Mouse (Mus musculus): Measurements from ENCODE around the gene Unc119. TPM values are rescaled to one million over a fixed set of nuclear protein-coding genes. Genes with fewer than 3 reads are reported as not detected.
A peak's percentile ranks its signal among the peaks of the same experiment; 100 is the strongest.

Gene Unc119
- total RNA-seq, 2 experiments from 2014 or later, result 18.5 to 41.0 TPM

DNA sequence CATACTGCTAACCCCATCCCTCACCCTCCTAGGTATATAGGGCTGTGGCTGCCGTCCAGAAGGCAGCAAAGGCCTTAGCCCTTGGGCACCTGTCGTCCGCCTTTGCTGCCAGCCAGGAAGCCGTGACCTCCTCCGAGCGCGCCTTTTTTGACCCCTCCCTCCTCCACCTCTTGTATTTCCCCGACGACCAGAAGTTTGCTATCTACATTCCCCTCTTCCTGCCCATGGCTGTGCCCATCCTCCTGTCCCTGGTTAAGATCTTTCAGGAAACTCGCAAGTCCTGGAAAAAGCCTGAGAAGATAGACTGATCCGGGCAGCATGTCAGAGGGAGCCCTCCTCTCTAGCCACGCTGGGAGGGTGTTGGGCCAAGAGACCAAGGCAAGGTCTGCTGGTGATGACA is 1.6 kb upstream of the Unc119 start:
- no peak for ATAC-seq (replicated peaks; ENCODE audit: poor library complexity, severe bottlenecking)

DNA sequence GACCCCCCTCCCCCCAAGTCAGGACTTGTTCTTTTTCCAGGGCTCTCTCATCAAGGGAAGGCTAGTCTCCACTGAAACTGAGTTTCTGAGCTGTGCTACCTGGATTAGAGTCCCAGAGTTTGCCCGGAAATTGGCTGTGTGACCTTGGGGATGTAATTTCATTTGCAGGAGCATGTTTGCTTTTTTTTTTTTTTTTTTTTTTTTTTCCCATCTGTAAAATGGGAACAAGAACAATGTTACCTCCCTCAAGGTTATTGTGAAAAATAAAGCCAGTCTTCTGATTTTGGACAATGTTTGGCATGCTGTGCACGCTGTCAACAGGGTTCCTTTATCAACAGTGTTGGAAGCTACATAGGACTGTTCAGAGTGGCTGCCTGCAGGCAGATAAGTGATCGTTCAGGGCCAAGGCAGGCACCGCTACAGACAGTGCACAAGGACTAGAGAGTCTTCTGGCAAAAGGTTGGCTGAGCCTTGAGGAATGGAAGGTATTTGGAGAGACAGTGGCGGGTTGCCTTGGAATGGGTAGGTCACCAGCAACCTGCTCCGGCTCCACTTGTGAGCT is 1.1 kb downstream of the Unc119 start:
- no peak for ATAC-seq (replicated peaks; ENCODE audit: poor library complexity, severe bottlenecking)

DNA sequence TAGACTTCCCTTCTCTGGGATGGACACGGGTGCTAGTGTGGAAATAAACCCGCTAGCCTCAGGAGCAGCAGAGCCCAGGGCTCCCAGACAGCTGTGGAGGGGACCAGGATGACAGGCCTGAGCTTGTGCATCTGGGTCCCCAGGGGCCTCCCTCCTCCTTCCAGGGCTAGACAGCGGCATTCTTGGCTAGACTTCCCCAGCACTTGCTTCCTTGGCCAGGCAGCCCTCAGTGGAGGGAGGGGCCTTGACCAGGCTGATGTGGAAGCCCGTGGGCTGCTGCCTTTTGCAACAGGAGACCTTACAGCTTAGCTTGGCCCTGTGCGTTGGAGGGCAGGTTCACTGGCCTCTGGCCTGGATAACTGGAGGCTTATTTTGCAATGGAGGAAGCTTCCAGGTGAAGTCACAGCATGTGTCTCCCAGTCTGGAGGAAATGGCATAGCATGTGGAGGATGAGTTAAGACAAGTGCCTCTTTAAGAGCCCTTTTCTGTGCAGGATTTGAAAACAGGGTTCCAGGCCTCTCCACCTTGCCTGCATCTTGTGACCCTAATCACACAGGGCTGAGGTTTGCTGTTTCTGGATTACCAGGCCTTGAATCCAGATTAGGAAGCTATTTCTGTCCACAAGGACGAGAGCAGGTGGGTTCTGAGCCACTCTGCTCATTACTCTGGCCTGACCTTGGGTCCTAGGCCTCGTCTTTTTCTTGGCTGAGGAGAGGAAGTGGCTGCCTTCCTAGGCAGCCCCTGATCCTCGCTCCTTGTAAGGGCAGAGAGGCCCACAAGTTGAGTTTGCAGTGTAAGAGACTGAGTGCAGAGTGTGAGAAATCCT is 1.8 kb downstream of the Unc119 start:
- peak; percentile 24 for ATAC-seq (replicated peaks; ENCODE audit: poor library complexity, severe bottlenecking)

DNA sequence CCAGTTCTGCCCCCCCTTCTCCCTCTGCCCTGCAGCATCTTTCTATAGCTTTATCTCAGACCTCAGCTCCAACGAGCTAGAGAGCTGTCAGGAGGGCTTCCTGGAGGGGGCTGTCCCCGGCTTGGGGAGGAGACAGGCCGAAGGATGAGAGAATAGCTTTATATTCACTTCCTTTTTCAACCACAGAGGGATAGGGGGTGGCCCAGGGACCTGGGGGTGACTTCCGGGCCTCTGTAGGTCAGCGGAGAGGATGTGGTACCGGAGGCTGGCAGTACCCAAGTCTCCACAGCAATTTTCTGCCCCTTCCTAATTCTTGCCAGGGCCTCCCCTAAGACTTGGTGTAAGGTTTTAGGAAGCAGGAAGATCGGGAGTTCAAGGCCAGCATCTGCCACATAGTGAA is 2.5 kb downstream of the Unc119 start:
- peak; percentile 68 for ATAC-seq (replicated peaks; ENCODE audit: poor library complexity, severe bottlenecking)

DNA sequence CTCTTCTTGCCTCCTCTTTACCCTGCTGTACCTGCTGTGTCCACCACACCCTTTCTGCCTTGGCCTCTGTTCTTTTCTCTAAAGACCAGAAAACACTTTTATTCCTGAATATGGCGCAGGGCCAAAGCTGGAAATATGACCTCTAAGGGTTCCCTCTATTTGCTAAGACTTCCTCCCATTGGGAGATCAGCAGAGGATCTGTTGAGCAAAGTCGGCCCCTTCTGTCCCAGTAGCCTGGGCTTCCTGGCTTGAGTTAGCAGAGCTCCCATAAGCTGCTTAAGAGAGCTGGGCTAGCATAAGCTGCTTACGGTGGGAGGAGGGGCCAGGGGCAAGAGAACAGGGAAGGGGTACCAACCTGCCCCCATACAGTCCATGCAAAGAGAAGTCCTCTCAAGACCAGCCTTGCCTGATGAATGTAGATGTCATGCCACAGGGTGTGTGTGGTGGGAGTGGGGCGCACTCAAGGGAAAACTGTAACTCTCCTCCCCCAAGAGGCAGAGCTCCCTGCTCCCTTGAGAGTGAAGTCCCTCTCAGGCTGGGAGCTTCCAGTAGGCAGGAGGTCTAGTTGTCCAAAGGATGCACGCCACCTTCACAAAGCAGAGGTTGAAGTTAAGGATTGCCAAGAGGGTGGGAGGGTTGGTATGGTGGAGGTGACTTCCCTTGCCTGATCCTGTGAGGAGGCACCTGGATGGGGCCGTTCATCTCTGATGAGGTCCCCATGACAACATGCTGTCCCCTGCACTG is 3.2 kb downstream of the Unc119 start:
- no peak for ATAC-seq (replicated peaks; ENCODE audit: poor library complexity, severe bottlenecking)

DNA sequence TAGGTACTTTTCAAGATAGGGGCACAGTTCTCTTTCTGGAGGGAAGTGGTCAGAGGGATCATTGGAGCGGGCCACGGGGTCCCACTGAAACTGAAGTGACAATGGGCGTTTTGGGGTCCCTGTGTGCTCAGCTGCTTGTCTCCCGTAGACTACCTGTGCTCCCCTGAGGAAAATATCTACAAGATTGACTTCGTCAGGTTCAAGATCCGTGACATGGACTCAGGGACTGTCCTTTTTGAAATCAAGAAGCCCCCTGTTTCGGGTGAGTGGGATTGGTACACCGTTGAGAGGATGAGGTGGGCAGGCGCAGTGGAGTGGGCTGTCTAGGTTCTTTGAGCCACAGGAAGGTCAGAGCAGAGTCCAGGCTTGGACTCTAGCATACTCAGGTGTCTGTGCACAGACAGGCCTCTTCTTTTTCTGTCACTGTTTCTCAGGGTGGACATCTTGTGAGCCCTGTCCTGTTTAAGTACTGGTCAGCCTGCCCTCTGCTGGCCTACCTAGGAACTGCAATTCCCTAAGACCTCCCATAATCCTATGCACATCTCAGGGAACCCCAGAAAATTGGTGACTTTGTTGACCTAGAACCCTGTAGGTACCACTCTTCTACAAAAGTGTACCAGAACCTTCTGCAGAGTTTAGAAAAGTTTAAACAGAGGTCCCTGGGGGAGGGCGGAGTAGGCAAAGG is 3.9 kb downstream of the Unc119 start:
- no peak for ATAC-seq (replicated peaks; ENCODE audit: poor library complexity, severe bottlenecking)

DNA sequence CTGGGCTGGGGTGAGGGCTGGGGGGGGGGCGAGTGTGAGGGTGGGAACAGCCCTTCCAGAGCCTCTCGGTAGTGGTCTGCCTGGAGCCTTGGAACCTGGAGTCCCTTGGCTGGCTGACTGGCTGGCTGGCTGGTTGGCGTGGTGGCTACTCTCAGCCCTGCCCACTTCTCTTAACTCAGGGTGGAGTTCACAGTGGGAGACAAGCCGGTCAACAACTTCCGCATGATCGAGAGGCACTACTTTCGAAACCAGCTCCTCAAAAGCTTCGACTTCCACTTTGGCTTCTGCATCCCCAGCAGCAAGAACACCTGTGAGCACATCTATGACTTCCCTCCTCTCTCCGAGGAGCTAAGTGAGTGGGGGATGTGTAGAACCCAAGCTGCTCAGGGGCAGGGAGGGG is 4.6 kb downstream of the Unc119 start:
- peak; percentile 23 for ATAC-seq (replicated peaks; ENCODE audit: poor library complexity, severe bottlenecking)

DNA sequence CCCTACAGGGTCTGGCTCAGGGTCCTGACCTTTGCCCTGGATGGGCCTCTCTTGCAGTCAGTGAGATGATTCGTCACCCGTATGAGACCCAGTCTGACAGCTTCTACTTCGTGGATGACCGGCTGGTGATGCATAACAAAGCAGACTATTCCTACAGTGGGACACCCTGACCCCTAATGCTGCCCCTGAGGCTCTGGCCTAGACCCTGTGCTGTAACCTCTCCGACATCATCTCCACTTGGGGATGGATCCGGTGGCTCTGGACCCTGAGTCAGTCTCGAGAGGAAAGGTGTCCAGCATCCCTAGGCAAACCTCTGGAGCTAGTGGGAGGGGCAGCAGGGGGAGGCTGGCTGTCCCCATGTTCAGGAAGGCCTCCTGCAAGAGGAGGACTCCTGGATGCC is 5.2 kb downstream of the Unc119 start:
- ATAC-seq (replicated peaks; ENCODE audit: poor library complexity, severe bottlenecking), result no peak

DNA sequence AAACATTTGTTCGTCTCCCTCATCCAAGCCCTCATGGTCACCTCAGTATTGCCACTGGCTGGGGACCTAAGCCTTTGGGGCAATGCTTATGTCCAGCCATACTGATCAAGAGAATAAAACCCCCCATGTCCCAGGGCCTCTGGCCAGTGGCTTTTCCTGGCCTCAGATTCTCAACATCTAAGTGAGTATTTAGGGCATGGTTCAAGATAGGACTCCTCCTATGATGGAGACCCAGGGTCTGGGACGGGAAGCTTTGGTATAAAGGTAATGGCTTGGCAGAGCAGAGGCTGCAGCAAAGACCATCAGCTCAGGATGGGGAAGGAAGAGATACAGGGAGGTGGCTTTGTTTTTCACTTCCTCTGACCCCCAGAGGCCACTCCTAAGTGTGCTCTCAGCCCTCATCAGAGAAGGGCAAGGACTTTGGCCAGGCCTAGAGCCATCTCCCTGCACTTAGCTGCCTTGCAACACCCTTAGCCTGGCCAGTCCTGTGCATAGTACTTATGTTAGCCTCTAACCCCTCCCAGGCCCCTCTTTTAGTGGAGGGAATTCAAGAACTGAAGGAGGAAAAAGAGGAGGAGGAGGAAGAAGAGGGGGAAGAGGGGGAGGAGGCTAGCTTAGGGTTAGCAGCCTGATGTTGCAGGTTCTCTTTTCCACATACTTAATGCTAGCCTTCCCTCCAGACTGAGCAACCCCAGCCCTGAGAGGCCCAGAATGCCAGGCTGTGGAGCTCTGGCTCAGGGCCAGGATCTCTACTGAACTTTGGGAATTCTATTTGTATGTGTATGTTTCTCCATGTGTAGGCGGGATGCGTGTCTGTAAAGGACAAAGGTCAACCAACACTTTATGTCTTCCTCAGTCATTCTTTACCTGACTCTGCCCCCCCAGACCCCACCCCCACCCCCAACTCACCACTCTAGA is 6.4 kb downstream of the Unc119 start:
- ATAC-seq (replicated peaks; ENCODE audit: poor library complexity, severe bottlenecking), result peak; percentile 26

DNA sequence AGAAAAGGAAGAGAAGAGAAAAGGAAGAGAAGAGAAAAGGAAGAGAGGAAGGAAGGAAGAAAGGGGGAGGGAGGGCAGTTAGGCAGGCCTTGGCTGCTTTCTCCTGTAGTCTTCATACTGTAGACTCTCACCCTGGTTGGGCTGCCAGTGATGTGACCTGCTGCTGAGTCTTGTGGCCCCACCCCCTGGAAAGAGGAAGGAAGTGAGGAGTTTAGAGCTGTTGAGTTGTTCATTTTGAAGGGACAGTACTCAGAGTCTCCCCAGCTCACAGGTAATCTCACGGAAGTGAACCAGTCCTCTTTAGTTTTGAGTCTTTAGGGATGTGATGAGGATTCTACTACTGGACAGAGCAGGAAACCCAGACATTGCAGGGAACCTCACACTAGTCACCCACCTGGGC is 9.8 kb downstream of the Unc119 start:
- ATAC-seq (replicated peaks; ENCODE audit: poor library complexity, severe bottlenecking), result peak; percentile 66

DNA sequence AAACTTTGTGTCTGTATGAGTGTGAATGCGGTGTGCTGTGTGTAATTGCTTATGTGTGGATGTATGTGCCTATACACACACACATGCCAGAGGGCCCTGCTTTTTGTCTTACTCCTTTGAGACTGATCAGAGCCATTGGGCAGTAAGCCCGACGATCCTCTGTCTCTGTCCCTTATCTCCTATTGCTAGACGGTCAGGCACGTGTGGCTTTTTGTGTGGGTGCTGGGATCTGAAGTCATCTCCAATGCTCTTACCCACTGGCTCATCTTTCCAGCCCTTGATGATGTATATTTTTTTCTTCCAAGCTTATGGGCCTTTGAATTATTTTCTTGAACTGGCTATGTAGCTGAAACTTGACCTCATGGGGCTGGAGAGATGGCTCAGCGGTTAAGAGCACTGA is 11.6 kb downstream of the Unc119 start:
- ATAC-seq (replicated peaks; ENCODE audit: poor library complexity, severe bottlenecking), result no peak

DNA sequence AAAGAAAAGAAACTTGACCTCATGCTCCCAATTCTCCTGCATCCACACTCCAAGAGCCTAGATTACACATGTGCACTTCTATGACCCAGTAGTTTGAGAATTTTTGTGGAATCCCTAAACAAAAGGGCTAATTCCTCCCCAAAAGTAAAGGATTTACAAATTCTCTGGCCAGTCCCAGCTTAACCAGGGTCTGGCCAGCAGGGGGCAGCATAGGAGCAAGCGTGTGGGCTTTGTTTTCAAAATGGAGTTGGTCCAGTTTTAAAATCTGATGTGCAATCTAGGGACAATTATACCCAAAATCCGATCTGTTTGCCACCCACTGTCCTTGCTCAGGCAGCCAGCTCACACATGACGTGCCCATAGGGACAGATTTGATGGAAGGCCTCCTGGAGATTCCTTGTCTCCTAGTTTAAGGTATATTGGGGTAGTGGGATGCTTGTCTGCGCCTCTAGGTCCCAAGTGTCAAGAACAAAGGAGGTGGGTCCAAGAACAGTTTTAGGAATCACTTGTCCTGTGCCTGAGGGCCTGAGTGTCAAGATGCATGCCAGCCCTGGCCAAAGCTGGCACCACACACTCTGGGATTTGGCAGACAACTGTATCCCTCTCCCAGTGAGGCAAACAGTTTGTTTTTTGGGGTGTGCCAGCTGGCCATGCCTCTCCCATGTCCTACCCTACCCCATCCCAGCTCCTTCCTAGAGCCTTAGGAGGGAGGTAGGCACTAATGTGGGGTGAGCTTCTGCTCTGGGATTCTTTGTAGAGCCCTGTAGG is 12.4 kb downstream of the Unc119 start:
- no peak for ATAC-seq (replicated peaks; ENCODE audit: poor library complexity, severe bottlenecking)

DNA sequence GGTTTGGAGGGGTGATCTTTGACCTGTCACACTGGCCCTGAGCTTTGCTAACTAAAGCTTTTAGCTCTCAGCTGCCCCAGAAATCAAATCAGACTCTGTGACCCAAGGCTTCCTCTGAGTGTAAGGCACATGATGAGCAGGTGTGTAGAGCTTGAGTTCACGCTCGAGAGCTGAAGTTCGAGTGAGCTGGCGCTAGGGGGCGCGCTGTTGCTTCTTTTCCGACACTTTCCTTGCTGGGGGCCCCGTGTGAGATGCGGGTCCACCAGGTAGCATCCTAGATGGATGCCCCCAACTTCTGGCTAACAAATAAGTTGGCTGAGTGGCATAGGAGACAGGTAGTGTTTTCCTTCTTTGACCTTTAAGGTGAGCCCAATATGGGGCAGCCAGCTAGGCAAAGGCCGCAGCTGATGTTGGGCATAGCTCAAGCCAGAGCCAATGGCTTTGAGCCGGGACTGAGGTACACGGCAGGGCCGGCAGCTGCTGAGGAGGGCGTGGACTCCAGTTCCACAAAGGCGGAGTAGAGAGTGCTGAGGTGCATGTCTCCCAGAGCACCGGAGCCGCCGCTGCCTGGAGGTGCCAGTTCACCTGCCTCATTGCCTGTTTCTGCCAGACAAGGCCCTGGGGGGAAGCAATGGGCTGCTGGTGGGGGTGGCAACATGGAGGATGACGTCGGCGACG is 15.2 kb downstream of the Unc119 start:
- peak; percentile 31 for ATAC-seq (replicated peaks; ENCODE audit: poor library complexity, severe bottlenecking)

DNA sequence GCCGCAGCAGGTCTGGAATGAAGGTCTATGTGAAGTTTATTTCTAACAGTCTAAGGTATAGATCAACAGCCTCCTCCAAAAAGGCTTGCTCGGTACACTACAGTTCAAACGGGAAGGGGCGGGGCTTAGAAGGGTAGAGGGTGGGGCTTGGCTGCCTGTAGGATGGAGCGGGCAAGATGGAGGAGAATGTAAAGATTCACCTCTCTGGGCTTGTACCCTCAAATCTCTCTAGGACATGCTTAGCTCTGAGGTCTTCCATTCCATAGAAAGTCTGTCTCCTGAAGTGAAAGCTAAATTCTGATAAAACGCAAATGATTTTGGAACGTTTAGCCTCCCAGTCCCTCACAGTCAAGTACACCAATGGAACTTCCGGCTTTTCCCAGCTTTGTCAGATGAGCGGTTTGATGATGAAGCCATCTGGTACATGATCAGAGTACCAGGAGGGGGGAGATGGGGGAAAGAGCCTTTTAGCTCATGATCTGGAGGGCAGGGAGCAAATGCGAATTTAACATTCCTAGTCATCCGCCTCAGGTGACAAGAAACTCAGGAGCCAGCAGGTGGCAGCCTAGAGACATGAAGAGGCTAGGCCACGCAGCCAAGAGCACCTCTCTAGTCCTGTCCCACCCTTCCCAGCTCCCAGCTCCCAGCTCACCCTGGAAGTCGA is 17.0 kb downstream of the Unc119 start:
- peak; percentile 73 for ATAC-seq (replicated peaks; ENCODE audit: poor library complexity, severe bottlenecking)

DNA sequence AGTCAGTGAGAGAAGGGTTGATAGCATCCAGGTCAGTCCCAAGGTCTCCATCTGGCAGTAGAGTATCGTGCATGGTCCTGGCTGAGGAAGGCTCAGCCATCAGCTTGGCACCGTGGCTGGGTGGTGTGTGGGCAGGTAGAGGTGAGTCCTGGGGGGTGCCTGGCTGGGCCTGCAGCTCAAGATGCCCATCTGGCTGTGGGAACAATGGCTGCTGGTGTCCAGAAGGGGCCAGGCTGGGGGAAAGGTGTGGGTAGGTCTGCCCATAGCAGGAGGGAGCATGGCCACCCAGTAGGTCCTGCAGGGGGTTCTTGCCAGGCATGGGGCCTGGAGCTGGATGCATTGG is 17.5 kb downstream of the Unc119 start:
- ATAC-seq (replicated peaks; ENCODE audit: poor library complexity, severe bottlenecking), result no peak

DNA sequence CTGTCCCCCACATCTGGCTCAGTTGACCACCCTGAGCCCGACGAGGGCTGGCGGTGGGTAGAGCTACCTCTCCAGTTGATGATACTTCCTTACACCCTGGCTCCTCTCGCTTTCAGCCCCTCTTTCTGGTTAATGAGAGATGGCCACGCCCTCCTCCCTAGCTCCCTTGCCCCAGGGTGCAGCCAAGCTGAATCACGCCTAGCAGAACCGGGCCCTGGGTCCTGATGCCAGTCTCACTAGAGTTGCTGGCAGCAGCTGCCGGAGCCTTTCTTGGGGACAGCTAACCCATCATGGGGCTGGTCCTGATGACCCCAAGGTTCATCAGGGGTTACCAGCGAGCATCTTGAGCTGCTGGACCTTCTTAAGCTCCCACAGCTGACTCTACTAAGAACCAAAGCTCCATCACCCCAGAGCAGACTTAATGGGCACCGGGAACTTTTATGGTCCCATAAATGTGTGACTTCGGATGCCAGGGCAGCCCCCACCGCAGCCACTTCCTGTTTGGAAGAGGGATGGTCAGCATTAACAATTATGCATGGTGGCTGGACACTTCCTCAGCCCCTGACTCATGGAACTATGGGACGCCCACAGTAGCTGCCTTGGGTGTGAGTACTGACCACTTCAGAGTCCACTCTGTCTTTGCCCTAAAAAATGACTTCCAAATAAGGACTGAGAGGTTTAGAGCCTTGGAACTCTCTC is 20.2 kb downstream of the Unc119 start:
- ATAC-seq (replicated peaks; ENCODE audit: poor library complexity, severe bottlenecking), result no peak

DNA sequence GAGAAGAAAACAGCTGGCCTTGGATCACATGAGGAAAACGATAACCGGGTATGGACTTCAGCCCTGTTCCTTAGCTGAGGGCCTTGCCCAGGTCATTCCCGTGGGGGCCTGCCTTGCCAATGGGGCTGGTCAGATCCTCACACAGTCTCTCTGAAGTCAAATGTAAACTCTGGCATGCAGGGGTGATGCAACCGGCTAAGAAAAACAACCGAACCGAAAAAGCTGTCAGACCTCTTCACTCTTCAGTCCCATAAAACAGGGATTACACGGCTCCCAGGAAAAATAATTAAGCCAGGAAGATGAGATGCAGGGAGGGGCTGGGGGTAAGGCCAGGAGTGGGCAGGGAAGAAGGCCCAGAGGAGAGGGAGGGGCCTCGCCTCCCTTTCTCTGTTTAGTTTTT is 20.8 kb downstream of the Unc119 start:
- ATAC-seq (replicated peaks; ENCODE audit: poor library complexity, severe bottlenecking), result no peak
